Mouse (Mus musculus) 416B (cell line): Measurements from ENCODE around the gene Khnyn.

Source experiments
- DNase-seq: peaks from one replicate; pipeline ENCODE4 v3.0.0; 2011; ENCODE audit warnings: low read depth

Khnyn gene

GRCm38 (mm10) chr14:55918240-55919082 lies 33.7 kb downstream of the Khnyn start:
- DNase-seq, result peak; percentile 96

GRCm38 (mm10) chr14:55922475-55923232 lies 37.9 kb downstream of the Khnyn start:
- DNase-seq, result peak; percentile 98

DNA sequence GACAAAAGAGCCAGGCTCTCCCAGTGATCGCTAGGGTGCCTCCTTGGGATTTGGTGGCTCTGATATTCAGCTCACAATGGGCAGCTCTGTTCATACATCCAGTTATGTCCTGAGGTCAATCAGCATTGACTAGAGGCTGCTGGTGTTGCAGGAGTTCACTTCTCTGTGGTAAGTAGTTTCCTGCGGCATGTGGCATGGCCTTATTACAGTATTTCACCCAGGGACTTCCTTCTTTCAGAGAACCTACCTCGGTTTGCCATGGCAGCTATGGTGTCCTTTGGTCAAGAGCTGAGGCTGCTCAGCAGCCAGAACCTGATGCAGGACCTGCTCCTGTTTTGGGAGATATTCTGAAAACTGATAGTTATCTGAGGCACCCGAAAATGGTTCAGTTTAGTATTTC lies 42.1 kb downstream of the Khnyn start:
- DNase-seq, result peak; percentile 80

- no peak for DNase-seq
These were observed 44.7 kb downstream of the Khnyn start for GRCm38 (mm10) chr14:55929263-55929997.

- DNase-seq, result peak; percentile 37
These were observed 48.8 kb downstream of the Khnyn start for GRCm38 (mm10) chr14:55933586-55933985.

GRCm38 (mm10) chr14:55940070-55940800 lies 55.5 kb downstream of the Khnyn start:
- peak; percentile 75 for DNase-seq

DNA sequence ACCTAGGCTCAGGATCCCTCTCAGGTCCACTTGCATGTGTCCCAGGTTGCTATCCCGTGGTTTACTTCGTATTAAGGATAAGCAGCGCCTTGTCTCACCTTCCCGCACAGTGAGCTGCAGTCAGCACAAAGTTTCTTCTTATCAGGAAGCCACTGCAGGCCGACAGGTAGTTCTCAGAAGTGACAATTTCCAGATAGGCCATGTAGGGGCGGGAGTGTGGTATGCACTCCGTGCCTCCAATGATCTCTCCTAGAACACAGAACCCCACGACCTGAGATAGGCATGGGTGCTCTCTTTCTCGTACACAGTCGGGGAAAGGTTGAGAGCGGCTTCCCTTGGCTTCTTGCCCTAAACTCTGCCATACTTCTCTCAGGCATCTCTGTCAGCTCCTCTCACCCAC lies 58.9 kb downstream of the Khnyn start:
- no peak for DNase-seq

DNA sequence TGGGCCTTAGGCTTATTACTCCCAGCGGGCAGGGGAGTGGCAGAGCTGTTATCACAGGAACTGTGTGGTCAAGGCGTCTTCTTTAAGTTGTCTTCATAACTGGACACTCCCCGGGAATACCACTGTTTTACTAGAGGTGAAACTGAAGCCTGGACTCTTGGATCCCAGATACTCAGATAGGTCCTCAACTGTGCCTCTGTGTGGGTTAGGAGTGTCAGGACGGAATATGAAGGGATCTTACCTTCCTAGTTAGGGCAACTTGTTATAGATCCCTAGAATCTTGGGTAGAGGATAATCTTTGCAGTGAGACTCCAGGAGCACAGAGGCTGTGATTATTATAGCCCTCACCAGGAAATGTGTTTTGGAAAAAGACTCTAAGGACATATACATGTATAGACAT lies 59.8 kb downstream of the Khnyn start, which contains the start of gene Cma1:
Gene Cma1 (minus strand): TSS at position 101 of the 400 bp plus-strand sequence.
- no peak for DNase-seq

DNA sequence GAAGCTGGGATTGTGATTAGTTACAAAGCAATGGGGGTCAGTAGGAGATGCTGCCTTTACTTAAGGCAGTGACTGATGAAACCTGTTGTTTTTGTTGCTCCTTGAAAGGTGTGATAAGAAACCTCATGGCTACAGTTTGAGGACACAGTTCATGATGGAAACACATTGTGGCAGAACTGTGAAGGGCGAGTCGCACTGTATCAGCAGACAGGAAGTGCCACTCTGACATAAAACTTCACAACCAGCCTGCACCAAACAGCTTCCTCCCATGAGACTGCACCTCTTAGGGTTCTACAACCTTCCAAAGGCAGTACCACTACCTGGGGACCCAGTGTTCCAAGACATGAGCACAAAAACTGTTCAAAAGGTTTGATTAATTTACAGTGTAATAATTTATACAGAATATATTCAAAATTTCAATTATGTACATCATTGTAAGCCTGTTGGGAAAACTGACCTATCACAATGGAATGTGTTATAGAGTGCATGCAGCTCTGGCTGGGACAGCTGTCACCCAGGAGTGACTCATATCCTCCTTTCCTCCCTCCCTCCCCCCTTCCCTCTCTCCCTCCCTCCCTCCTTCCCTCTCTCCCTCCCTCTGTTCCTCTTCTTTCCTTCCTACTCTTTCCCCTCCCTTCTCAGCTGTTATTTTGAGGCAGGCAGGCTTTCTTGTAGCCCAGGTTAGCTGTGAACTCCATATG lies 61.7 kb downstream of the Khnyn start:
- peak; percentile 79 for DNase-seq
